In the genomic region with DNA sequence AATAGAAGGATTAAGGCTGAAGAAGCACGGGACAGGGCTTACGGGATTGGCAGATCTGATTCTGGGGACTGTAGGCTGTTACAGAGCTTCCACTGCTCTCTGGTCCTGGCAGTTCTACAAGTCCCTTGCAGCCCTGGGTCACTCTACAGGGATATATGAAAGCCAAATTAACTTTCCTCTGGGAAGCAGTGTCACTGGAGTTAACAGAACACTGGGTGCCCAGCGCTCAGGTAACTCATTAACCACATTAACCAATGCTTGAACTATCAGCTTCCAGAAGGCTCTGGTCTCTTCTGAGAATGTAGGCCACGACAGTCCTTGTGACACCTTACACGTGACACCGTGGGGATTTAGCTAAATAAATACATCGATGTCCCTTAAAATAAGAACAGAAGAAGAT, we compare ENCODE assay signal across 16 mouse cellular contexts. TPM values are rescaled to one million over a fixed set of nuclear protein-coding genes. Genes with fewer than 3 reads are reported as not detected.
DNase-seq lines count a peak whose midpoint lies in the region; ATAC-seq and TF ChIP-seq lines count a peak whose summit lies in the region.
"Had no signal": no experiment of that assay in that cellular context is flagged by ENCODE, and none has a peak within 500 bp of the region (broad histone marks: within the 10 kb centered on the region; RNA-seq: fewer than 3 reads in every experiment).

No protein-coding gene starts in this region.

- H3K4me3 ChIP-seq in layer of hippocampus, adult 2 months: no peak overlapping the region
- no peak overlapping the region for H3K4me3 ChIP-seq in kidney, embryonic 14.5 days (ENCODE audit: low read length)
- H3K4me3 ChIP-seq in stomach, embryonic 14.5 days (ENCODE audit: low read depth, low read length): no peak overlapping the region
- H3K4me3 ChIP-seq: embryonic facial prominence, embryonic 15.5 days; forebrain, embryonic 12.5 days; heart, embryonic 13.5 days; midbrain, embryonic 15.5 days had no signal

- no peak overlapping the region for H3K4me2 ChIP-seq in kidney, embryonic 14.5 days (replicated peaks; ENCODE audit: low read depth, low read length)
- H3K4me2 ChIP-seq in stomach, embryonic 14.5 days (replicated peaks; ENCODE audit: low read depth, low read length): no peak overlapping the region
- H3K4me2 ChIP-seq: embryonic facial prominence, embryonic 15.5 days; forebrain, embryonic 12.5 days; heart, embryonic 13.5 days; midbrain, embryonic 15.5 days had no signal

- ATAC-seq in kidney, embryonic 14.5 days (ENCODE audit: low FRiP score, low TSS enrichment): peak; percentile 78
- ATAC-seq in stomach, embryonic 14.5 days (ENCODE audit: insufficient number of reproducible peaks, insufficient read depth, low FRiP score, low read depth): peak; percentile 54; the same call in 1 of the 2 replicates
- ATAC-seq: midbrain, embryonic 15.5 days; Patski had no signal

- no peak for TF ChIP-seq CTCF in layer of hippocampus, adult 2 months (conservative IDR thresholded peaks at IDR 0.05)

- intact Hi-C loops in left cerebral cortex, postnatal 10 days (cut with DNase I): no loop called here

- no peak for DNase-seq in layer of hippocampus, adult 2 months (ENCODE audit: low spot score in 2 of 2)
- DNase-seq in layer of hippocampus, postnatal 25 days (ENCODE audit: extremely low spot score in 1 of 2, low spot score in 1 of 2): no peak
- DNase-seq in liver: peak; percentile 6
- no peak for DNase-seq in left cerebral cortex, adult 8-10 months (ENCODE audit: low spot score in 2 of 2)
- no peak for DNase-seq in ovary, postnatal 14 days (ENCODE audit: low spot score)
- no peak for DNase-seq in left cerebral cortex, postnatal 10 days (ENCODE audit: extremely low spot score in 1 of 2, low spot score in 2 of 2)
- DNase-seq: cerebellum, adult 2 months; layer of hippocampus, adult 9-11 months; thymus, postnatal 4 days had no signal

- WGBS in kidney, embryonic 14.5 days: 71% methylated on average over 7 of the region's 7 CpGs
- 67% methylated on average over 7 of the region's 7 CpGs for WGBS in stomach, embryonic 14.5 days

- no peaks in the 10 kb centered on the region for H3K36me3 ChIP-seq in kidney, embryonic 14.5 days (ENCODE audit: control insufficient read depth, insufficient read depth, low read length)
- H3K36me3 ChIP-seq in stomach, embryonic 14.5 days (ENCODE audit: control insufficient read depth, insufficient read depth, low read length): no peaks in the 10 kb centered on the region
- H3K36me3 ChIP-seq: embryonic facial prominence, embryonic 15.5 days; forebrain, embryonic 12.5 days; heart, embryonic 13.5 days; midbrain, embryonic 15.5 days had no signal

- H3K27me3 ChIP-seq in kidney, embryonic 14.5 days (ENCODE audit: control insufficient read depth, insufficient read depth, low read length): no peaks in the 10 kb centered on the region
- no peaks in the 10 kb centered on the region for H3K27me3 ChIP-seq in stomach, embryonic 14.5 days (ENCODE audit: control insufficient read depth, insufficient read depth, low read length)
- H3K27me3 ChIP-seq: embryonic facial prominence, embryonic 15.5 days; forebrain, embryonic 12.5 days; heart, embryonic 13.5 days; midbrain, embryonic 15.5 days; Patski had no signal

- no peaks in the 10 kb centered on the region for H3K9me3 ChIP-seq in kidney, embryonic 14.5 days (ENCODE audit: control insufficient read depth, low read length)
- H3K9me3 ChIP-seq in stomach, embryonic 14.5 days (ENCODE audit: control insufficient read depth, low read depth, low read length): no peaks in the 10 kb centered on the region
- H3K9me3 ChIP-seq: embryonic facial prominence, embryonic 15.5 days; forebrain, embryonic 12.5 days; heart, embryonic 13.5 days; midbrain, embryonic 15.5 days had no signal

- no peak overlapping the region for H3K9ac ChIP-seq in kidney, embryonic 14.5 days (ENCODE audit: low read depth, low read length)
- no peak overlapping the region for H3K9ac ChIP-seq in stomach, embryonic 14.5 days (replicated peaks; ENCODE audit: low read depth, low read length)
- H3K9ac ChIP-seq: embryonic facial prominence, embryonic 15.5 days; forebrain, embryonic 12.5 days; heart, embryonic 13.5 days; midbrain, embryonic 15.5 days had no signal

- H3K4me1 ChIP-seq in kidney, embryonic 14.5 days (ENCODE audit: control insufficient read depth, insufficient read depth, low read length): peaks cover 11% of the 10 kb centered on the region; the same call in 1 of the 2 replicates
- H3K4me1 ChIP-seq in stomach, embryonic 14.5 days (ENCODE audit: control insufficient read depth, insufficient read depth, low read length): 0 out of 2 replicates have a peak, but pooled peaks cover 4% of the 10 kb centered on the region
- H3K4me1 ChIP-seq: embryonic facial prominence, embryonic 15.5 days; forebrain, embryonic 12.5 days; midbrain, embryonic 15.5 days had no signal

- H3K27ac ChIP-seq in layer of hippocampus, adult 2 months: peak overlapping the region; percentile 33
- H3K27ac ChIP-seq in kidney, embryonic 14.5 days (ENCODE audit: low read depth, low read length): no peak overlapping the region
- peak overlapping the region; percentile 2; the same call in 1 of the 2 replicates for H3K27ac ChIP-seq in stomach, embryonic 14.5 days (ENCODE audit: low read length)
- H3K27ac ChIP-seq: embryonic facial prominence, embryonic 15.5 days; forebrain, embryonic 12.5 days; heart, embryonic 13.5 days; midbrain, embryonic 15.5 days had no signal

RNA-seq across cellular contexts. Expression of a gene that starts 57.3 kb away (rescaled TPM):
- 100 to 1,000 TPM; 127 to 140 TPM for total RNA-seq in layer of hippocampus, adult 2 months (2021)
- 100 to 1,000 TPM; 130 to 134 TPM for total RNA-seq in layer of hippocampus, postnatal 25 days (2021)
- polyA plus RNA-seq in kidney, embryonic 14.5 days (2014; fragmentation: Nextera tagmentation; extraction: Ambion mirVana): 55.9 and 56.3 TPM in 2 replicates
- polyA plus RNA-seq in stomach, embryonic 14.5 days (2014; fragmentation: Nextera tagmentation; extraction: Ambion mirVana): 58.0 and 62.8 TPM in 2 replicates
- 100 to 1,000 TPM; 136 to 163 (median 147) TPM for total RNA-seq in left cerebral cortex, adult 8-10 months (2022)
- 100 to 1,000 TPM; 105 to 107 TPM for total RNA-seq in left cerebral cortex, postnatal 10 days (2021)
